Mouse (Mus musculus): Measurements from ENCODE around the gene Hspb6. TPM values are rescaled to one million over a fixed set of nuclear protein-coding genes. Genes with fewer than 3 reads are reported as not detected.

The Hspb6 gene
- polyA plus RNA-seq, 1 experiment = 23.8 TPM

DNA sequence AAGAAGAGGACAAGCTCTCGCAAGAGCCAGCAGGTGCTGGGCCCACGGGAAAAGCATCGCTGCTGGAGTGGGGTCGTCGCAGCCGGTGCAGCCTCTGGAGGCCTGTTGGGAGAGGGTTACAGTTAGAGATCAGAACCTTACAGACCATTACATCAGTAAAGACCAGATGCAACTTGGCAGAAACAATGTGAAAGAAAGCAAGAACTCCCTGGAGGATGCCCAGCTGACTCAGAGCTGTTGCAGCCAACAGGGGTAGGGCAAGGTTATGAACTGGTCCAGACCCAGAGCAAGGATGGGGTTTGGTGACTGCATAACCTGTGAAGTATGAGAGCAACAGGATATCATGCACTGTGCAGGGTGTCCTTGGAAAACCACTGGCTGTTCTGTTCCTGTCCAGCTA lies 27.5 kb upstream of the Hspb6 start:
- TF ChIP-seq CTCF (IDR thresholded peaks at IDR 0.05; ENCODE audit: borderline replicate concordance, insufficient read depth, low read depth, low read length) (no peak), POLR2A (IDR thresholded peaks at IDR 0.05; ENCODE audit: borderline replicate concordance, insufficient read depth, low read length) (no peak)
- peaks cover 24% of the 10 kb centered on the region for H3K4me1 ChIP-seq (ENCODE audit: control insufficient read depth, insufficient read depth, low read length)
- no peak for DNase-seq
- no peak overlapping the region for H3K4me3 ChIP-seq (replicated peaks; ENCODE audit: insufficient read depth, low read depth, low read length)
- WGBS = 82% methylated on average over 6 of the region's 6 CpGs
- no peak overlapping the region for H3K27ac ChIP-seq (ENCODE audit: insufficient read depth, low read length)
- H3K27me3 ChIP-seq (ENCODE audit: control insufficient read depth, insufficient read depth, low read length) = no peaks in the 10 kb centered on the region

DNA sequence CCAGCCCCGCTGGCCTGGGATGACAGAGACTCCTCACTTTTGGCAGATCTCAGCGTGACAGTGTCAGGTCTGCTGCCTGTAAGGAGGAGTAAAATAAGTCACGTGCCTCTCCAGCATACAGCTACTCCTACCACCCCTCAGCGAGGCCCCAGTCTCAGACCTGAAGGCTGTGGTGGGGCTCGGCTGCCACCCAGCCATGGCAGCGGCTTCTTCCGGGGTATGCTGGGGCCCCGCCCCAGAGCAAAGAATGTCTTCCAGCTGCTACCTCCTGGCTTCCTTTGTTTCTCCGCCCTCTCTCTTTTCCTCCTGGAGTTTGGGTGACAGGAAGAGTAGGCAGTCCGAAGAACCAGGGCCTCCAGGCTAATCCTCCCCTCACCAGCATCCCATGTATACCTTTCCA lies 26.0 kb upstream of the Hspb6 start:
- H3K27me3 ChIP-seq (ENCODE audit: control insufficient read depth, insufficient read depth, low read length) = no peaks in the 10 kb centered on the region
- no peak overlapping the region for H3K4me3 ChIP-seq (replicated peaks; ENCODE audit: insufficient read depth, low read depth, low read length)
- TF ChIP-seq POLR2A (IDR thresholded peaks at IDR 0.05; ENCODE audit: borderline replicate concordance, insufficient read depth, low read length) = no peak
- TF ChIP-seq CTCF (IDR thresholded peaks at IDR 0.05; ENCODE audit: borderline replicate concordance, insufficient read depth, low read depth, low read length) = no peak
- peaks cover 10% of the 10 kb centered on the region for H3K4me1 ChIP-seq (ENCODE audit: control insufficient read depth, insufficient read depth, low read length)
- no peak overlapping the region for H3K27ac ChIP-seq (ENCODE audit: insufficient read depth, low read length)
- WGBS = 51% methylated on average over 10 of the region's 10 CpGs
- no peak for DNase-seq

DNA sequence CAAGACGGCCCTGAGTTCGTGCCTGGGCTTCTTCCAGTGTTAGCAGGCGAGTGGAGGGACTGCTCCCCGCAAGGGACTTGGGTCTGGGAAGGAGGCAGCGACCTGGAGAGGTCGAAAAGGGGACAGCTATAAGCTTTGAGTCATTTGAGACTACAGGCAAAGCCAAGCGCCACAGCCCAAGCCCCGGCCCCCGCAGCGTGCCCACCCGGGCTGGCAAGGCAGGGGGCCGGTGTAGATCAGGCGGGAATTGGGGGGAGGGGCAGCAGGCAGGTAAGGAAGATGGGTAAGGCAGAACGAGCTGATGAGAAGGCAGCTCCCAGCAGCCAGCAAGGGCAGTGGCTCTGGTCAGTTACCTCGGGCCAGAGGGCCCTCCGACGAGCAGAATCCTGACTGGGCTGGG lies 25.6 kb upstream of the Hspb6 start:
- WGBS = 47% methylated on average over 17 of the region's 17 CpGs
- no peak for DNase-seq
- Histone ChIP-seq H3K27me3 (ENCODE audit: control insufficient read depth, insufficient read depth, low read length) (no peaks in the 10 kb centered on the region), H3K4me1 (ENCODE audit: control insufficient read depth, insufficient read depth, low read length) (peaks cover 6% of the 10 kb centered on the region), H3K27ac (ENCODE audit: insufficient read depth, low read length) (no peak overlapping the region), H3K4me3 (replicated peaks; ENCODE audit: insufficient read depth, low read depth, low read length) (no peak overlapping the region)
- TF ChIP-seq CTCF (IDR thresholded peaks at IDR 0.05; ENCODE audit: borderline replicate concordance, insufficient read depth, low read depth, low read length) (no peak), POLR2A (IDR thresholded peaks at IDR 0.05; ENCODE audit: borderline replicate concordance, insufficient read depth, low read length) (no peak)

DNA sequence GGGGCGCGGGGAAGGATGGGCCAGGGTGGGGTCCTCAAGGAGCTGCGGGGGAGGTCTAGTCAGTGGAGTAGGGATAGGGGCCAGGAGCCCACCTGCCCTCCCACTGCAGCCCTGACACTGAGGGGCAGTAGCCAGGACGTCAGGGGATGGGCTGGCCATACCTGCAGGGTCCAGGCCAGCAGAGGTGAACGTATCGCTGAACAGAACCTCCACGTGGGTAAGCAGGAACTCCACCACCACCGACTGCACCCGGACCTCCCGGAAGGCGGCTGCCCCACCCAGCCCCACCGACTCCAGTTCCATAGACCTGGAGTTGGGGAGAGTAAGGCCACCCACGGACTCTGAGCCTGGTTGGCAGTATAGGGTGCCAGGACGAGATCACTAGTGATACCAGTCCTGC lies 25.0 kb upstream of the Hspb6 start:
- DNase-seq = no peak
- WGBS = 85% methylated on average over 14 of the region's 14 CpGs

DNA sequence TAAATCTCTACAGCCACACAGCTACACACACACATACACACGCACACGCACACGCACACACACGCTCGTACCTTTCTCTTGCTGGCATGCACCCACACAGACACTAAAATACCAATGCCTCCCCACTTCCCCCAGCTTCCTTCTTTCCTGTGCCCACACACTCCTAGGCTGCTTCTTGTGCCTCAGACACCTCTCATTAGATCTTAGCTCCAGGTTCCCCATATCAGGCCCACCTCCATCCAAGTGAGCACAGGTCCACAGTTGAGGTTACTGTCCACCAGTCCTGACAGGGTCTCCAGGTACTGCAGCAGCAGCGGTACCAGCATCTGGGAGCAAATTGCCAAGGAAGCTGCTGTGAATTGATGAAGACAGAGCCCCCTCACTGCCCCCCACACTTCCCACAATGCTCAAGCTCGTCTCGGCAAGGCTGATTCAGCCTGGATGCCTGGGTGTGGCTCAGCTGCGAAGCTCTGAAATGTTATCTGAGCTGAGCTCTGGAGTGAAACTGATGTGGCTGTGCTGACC lies 20.6 kb upstream of the Hspb6 start:
- DNase-seq = no peak
- Histone ChIP-seq H3K27me3 (ENCODE audit: control insufficient read depth, insufficient read depth, low read length) (no peaks in the 10 kb centered on the region), H3K27ac (ENCODE audit: insufficient read depth, low read length) (no peak overlapping the region), H3K4me3 (replicated peaks; ENCODE audit: insufficient read depth, low read depth, low read length) (no peak overlapping the region), H3K4me1 (ENCODE audit: control insufficient read depth, insufficient read depth, low read length) (peaks cover 5% of the 10 kb centered on the region)
- TF ChIP-seq CTCF (IDR thresholded peaks at IDR 0.05; ENCODE audit: borderline replicate concordance, insufficient read depth, low read depth, low read length) (no peak), POLR2A (IDR thresholded peaks at IDR 0.05; ENCODE audit: borderline replicate concordance, insufficient read depth, low read length) (no peak)
- WGBS = 83% methylated on average over 9 of the region's 9 CpGs

More for the DNA sequence above, 25.0 kb upstream of the Hspb6 start:
- Histone ChIP-seq H3K27me3 (ENCODE audit: control insufficient read depth, insufficient read depth, low read length) (no peaks in the 10 kb centered on the region), H3K4me1 (ENCODE audit: control insufficient read depth, insufficient read depth, low read length) (no peaks in the 10 kb centered on the region; the same call in 1 of the 2 replicates), H3K27ac (ENCODE audit: insufficient read depth, low read length) (no peak overlapping the region), H3K4me3 (replicated peaks; ENCODE audit: insufficient read depth, low read depth, low read length) (no peak overlapping the region)
- TF ChIP-seq CTCF (IDR thresholded peaks at IDR 0.05; ENCODE audit: borderline replicate concordance, insufficient read depth, low read depth, low read length) (no peak), POLR2A (IDR thresholded peaks at IDR 0.05; ENCODE audit: borderline replicate concordance, insufficient read depth, low read length) (no peak)

DNA sequence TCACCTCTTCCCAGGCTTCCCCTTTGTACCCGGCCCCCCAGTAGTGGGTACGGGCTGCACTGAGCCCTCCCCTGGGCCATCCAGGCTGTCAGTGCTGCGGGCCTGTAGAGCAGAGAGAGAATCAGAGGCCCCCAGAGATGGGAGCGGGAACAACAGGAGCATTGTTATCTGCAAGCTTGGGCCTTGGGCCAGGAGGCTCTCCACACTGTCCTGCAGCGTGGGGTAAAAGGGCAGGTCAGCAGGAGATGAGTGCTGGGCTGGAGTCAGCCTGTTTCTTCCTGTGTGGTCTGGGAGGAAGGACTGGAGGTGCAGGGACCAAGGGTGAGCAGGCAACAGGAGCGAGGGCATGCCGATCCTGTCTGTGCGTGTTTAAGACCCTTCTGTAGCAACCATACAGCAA lies 19.0 kb upstream of the Hspb6 start:
- WGBS = 37% methylated on average over 8 of the region's 8 CpGs
- H3K27ac ChIP-seq (ENCODE audit: insufficient read depth, low read length) = no peak overlapping the region
- no peaks in the 10 kb centered on the region for H3K27me3 ChIP-seq (ENCODE audit: control insufficient read depth, insufficient read depth, low read length)
- peaks cover 5% of the 10 kb centered on the region for H3K4me1 ChIP-seq (ENCODE audit: control insufficient read depth, insufficient read depth, low read length)
- H3K4me3 ChIP-seq (replicated peaks; ENCODE audit: insufficient read depth, low read depth, low read length) = no peak overlapping the region
- TF ChIP-seq CTCF (IDR thresholded peaks at IDR 0.05; ENCODE audit: borderline replicate concordance, insufficient read depth, low read depth, low read length) = no peak
- no peak for TF ChIP-seq POLR2A (IDR thresholded peaks at IDR 0.05; ENCODE audit: borderline replicate concordance, insufficient read depth, low read length)
- DNase-seq = no peak

DNA sequence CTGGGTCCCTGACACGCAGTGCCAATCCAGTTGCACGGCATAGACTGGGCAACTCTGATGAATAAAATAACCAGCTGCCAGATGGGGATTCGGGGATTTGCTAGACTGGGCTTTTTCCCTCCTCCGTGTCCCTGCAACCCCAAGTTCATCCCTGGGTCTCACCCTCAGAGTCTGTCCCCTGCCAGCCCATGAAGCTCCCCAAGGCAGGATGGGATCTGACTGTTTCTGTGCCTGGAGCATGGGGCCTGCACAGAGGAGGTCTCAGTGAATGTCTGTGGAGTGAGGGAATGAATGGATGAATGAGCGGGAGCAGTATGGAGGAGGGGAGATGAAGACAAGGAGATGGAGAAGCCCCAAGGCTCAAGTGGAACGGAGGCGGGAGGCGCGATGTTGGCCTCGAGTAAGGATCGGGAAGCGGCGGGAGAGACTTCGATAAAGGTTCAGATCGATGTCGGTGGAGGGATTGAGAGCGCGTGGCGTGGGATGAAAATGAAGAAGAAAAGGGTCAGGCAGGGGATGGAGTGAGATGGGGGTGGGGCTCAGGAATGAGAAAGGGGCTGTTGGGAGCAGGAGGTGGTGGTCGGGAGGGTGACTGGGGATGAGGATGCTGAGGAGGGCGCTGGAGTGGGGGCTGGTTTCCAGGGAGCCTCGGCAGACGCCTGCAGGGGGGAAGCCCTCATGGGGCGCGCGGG lies 17.9 kb upstream of the Hspb6 start:
- Histone ChIP-seq H3K27ac (ENCODE audit: insufficient read depth, low read length) (no peak overlapping the region), H3K27me3 (ENCODE audit: control insufficient read depth, insufficient read depth, low read length) (no peaks in the 10 kb centered on the region), H3K4me3 (replicated peaks; ENCODE audit: insufficient read depth, low read depth, low read length) (peak overlapping the region; percentile 88), H3K4me1 (ENCODE audit: control insufficient read depth, insufficient read depth, low read length) (peaks cover 5% of the 10 kb centered on the region)
- WGBS = 6% methylated on average over 25 of the region's 26 CpGs
- TF ChIP-seq CTCF (IDR thresholded peaks at IDR 0.05; ENCODE audit: borderline replicate concordance, insufficient read depth, low read depth, low read length) = no peak
- no peak for TF ChIP-seq POLR2A (IDR thresholded peaks at IDR 0.05; ENCODE audit: borderline replicate concordance, insufficient read depth, low read length)
- peak in 1 of 2 experiments; percentile 45 for DNase-seq

All from cerebellum, adult 2 months (tissue).